In genomic region chr4:129188041-129188659, GRCm38 (mm10) we compare ENCODE assay signal across 8 mouse cellular contexts. TPM values are rescaled to one million over a fixed set of nuclear protein-coding genes. Genes with fewer than 3 reads are reported as not detected.
DNase-seq lines count a peak whose midpoint lies in the region; ATAC-seq and TF ChIP-seq lines count a peak whose summit lies in the region.

No protein-coding gene starts in this region.

- peak overlapping the region; percentile 92; the same call in 1 of the 2 replicates for H3K27ac ChIP-seq in limb, embryonic 13.5 days
- no peak overlapping the region; the same call in 1 of the 2 replicates for H3K27ac ChIP-seq in stomach, postnatal 0 days (replicated peaks)

- no peak for TF ChIP-seq CTCF in stomach, postnatal 0 days (IDR thresholded peaks at IDR 0.05; ENCODE audit: low read depth)

- peak overlapping the region; percentile 91 for H3K9ac ChIP-seq in limb, embryonic 13.5 days
- H3K9ac ChIP-seq in stomach, postnatal 0 days (ENCODE audit: low read length) = 0 out of 2 replicates have a peak overlapping the region, but pooled peaks have one; percentile 85

- peak overlapping the region; percentile 89 for H3K4me3 ChIP-seq in limb, embryonic 13.5 days
- peak overlapping the region; percentile 64 for H3K4me3 ChIP-seq in stomach, postnatal 0 days (ENCODE audit: low read depth, low read length)

- WGBS in limb, embryonic 13.5 days = 41% methylated on average over 5 of the region's 5 CpGs
- WGBS in stomach, postnatal 0 days = 38% methylated on average over 5 of the region's 5 CpGs

- peaks cover 33% of the 10 kb centered on the region for H3K4me1 ChIP-seq in limb, embryonic 13.5 days
- peaks cover 5% of the 10 kb centered on the region; the same call in 1 of the 2 replicates for H3K4me1 ChIP-seq in stomach, postnatal 0 days (replicated peaks; ENCODE audit: control insufficient read depth, insufficient read depth)

- TF ChIP-seq EP300 in stomach, postnatal 0 days (optimal IDR thresholded peaks at IDR 0.05) = no peak

- DNase-seq in cerebellum, adult 8-10 months = peak; percentile 27
- no peak for DNase-seq in cerebellum, postnatal 25 days
- DNase-seq in right cerebral cortex, adult 18-20 months = peak; percentile 23
- DNase-seq in right cerebral cortex, adult 2 months (ENCODE audit: low spot score in 2 of 2) = no peak
- DNase-seq in stomach, postnatal 0 days (ENCODE audit: low spot score) = no peak
- DNase-seq in urinary bladder, postnatal 4 days (ENCODE audit: low spot score in 2 of 2) = no peak
- DNase-seq in layer of hippocampus, postnatal 36 days = no peak

- no peaks in the 10 kb centered on the region for H3K27me3 ChIP-seq in limb, embryonic 13.5 days
- no peaks in the 10 kb centered on the region for H3K27me3 ChIP-seq in stomach, postnatal 0 days (ENCODE audit: control insufficient read depth, insufficient read depth, low read length)

- H3K9me3 ChIP-seq in limb, embryonic 13.5 days = no peaks in the 10 kb centered on the region
- no peaks in the 10 kb centered on the region for H3K9me3 ChIP-seq in stomach, postnatal 0 days (ENCODE audit: control insufficient read depth, low read length)

- peak overlapping the region; percentile 71 for H3K4me2 ChIP-seq in limb, embryonic 13.5 days (replicated peaks)
- H3K4me2 ChIP-seq in stomach, postnatal 0 days (replicated peaks; ENCODE audit: low read depth) = peak overlapping the region; percentile 77

- no peak for ATAC-seq in limb, embryonic 13.5 days (ENCODE audit: low FRiP score, low read depth)
- ATAC-seq in stomach, postnatal 0 days (ENCODE audit: low FRiP score, low TSS enrichment) = no peak

- peaks cover 7% of the 10 kb centered on the region for H3K36me3 ChIP-seq in limb, embryonic 13.5 days
- no peaks in the 10 kb centered on the region for H3K36me3 ChIP-seq in stomach, postnatal 0 days (ENCODE audit: control insufficient read depth, insufficient read depth, low read length)

RNA-seq across cellular contexts. Expression of gene S100pbp, which starts 1.4 kb away (rescaled TPM):
- 25.6 and 30.1 TPM in 2 replicates for polyA plus RNA-seq in limb, embryonic 13.5 days (2015; fragmentation: Nextera tagmentation; extraction: Ambion mirVana)
- 3.7 and 4.5 TPM in 2 replicates for polyA plus RNA-seq in stomach, postnatal 0 days (2015; fragmentation: Nextera tagmentation; extraction: Ambion mirVana)
- total RNA-seq in layer of hippocampus, postnatal 36 days (2021) = 10 to 100 TPM; 31.8 to 34.8 TPM

RNA-seq across cellular contexts. Expression of gene Yars, which starts 1.4 kb away (rescaled TPM):
- 79.1 and 80.4 TPM in 2 replicates for polyA plus RNA-seq in limb, embryonic 13.5 days (2015; fragmentation: Nextera tagmentation; extraction: Ambion mirVana)
- polyA plus RNA-seq in stomach, postnatal 0 days (2015; fragmentation: Nextera tagmentation; extraction: Ambion mirVana) = 41.3 and 44.2 TPM in 2 replicates
- 10 to 100 TPM; 84.4 to 95.9 TPM for total RNA-seq in layer of hippocampus, postnatal 36 days (2021)

RNA-seq across cellular contexts. Expression of gene Fndc5, which starts 51.4 kb away (rescaled TPM):
- polyA plus RNA-seq in limb, embryonic 13.5 days (2015; fragmentation: Nextera tagmentation; extraction: Ambion mirVana) = 20.0 and 21.3 TPM in 2 replicates
- polyA plus RNA-seq in stomach, postnatal 0 days (2015; fragmentation: Nextera tagmentation; extraction: Ambion mirVana) = 2.0 and 2.4 TPM in 2 replicates
- total RNA-seq in layer of hippocampus, postnatal 36 days (2021) = 10 to 100 TPM; 76.2 to 78.0 TPM

Comparison
In these comparisons a context has a peak if more than half of its experiments do, and no peak if none do; other contexts are left out.
1. DNase-seq: peak in cerebellum, adult 8-10 months (single experiment) and right cerebral cortex, adult 18-20 months (single experiment); none in cerebellum, postnatal 25 days (0 of 2), right cerebral cortex, adult 2 months (0 of 2), stomach, postnatal 0 days (single experiment), urinary bladder, postnatal 4 days (0 of 2) and layer of hippocampus, postnatal 36 days (0 of 2).